Mouse (Mus musculus) c-Kit-positive CD71-positive TER-119-positive erythroid progenitor cells, embryonic 14.5 days (primary cell): ENCODE data around the gene Ptgfrn.

Experiments
- DNase-seq: peaks from one replicate; pipeline ENCODE4 v3.0.0-alpha.2; 2013; ENCODE audit warnings: low spot score

Gene Ptgfrn

GRCm38 (mm10) chr3:101116431-101117385 lies 6.6 kb upstream of the Ptgfrn start:
- DNase-seq, result no peak

GRCm38 (mm10) chr3:101112518-101112894 lies 2.4 kb upstream of the Ptgfrn start:
- no peak for DNase-seq

DNA sequence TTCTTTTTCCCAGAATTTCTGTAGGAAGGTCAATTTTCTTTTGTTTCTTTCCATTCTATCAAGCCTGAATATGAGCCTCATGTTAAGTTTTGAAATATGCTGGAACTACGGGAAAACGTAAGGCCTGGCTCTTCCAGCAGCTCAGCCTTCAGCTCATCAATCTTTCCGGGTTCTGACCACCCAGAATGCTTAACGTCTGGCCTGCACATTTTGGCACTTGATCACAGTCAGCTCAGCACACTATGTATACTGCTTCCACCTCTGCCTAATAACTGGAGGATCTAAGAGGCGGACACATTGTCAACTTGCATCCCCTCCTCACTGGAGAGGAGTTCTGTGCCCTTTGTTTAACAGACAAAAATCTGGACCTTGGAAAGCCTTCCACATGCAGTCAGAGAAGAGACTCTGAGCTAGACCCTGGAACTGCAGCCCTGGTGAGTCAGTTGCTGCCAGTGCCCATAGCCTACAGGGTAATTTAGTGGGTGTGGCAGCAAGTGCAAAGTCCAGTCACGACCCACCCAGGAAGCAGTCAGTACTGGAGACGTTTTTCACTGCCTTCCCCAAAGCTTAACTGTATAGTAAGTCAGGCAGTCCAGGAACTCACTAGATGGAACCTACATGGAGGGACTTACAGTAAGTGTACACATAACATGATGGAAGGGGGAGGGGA lies 1.9 kb upstream of the Ptgfrn start:
- DNase-seq, result no peak

DNA sequence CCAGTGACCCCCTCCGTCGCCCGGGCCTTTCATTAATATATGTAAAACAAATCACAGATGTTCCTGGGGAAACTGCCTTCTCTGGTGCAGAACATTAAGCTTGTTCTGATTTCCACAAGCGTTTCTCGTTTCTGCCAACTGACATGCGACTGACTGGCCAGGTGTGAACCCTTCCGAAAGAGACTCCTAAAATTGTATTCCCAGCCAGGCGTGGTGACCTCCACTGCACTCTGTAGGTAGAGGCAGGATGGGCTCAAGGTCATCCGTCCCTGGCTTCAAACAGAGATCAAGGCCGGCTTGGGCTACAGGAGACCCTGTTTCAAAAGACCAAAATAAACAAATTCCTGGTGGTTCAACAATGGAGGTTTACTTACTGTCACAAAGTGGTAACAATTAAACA lies 1.2 kb upstream of the Ptgfrn start:
- no peak for DNase-seq

DNA sequence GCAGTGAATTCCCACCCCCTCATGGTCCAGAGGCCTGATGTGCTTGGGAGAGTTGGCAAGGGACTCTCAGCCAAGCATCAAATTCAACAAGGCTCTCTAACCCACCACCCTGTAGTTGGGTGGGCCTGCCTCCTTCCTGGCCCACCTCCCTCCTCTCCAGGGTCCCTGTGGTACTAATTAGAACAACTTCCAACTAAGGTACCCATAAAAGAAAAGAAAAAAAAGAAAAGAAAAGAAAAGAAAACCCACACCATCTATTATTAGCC lies 693 bp upstream of the Ptgfrn start:
- no peak for DNase-seq

- DNase-seq, result no peak
Measured at GRCm38 (mm10) chr3:101109558-101110021, 488 bp downstream of the Ptgfrn start.

DNA sequence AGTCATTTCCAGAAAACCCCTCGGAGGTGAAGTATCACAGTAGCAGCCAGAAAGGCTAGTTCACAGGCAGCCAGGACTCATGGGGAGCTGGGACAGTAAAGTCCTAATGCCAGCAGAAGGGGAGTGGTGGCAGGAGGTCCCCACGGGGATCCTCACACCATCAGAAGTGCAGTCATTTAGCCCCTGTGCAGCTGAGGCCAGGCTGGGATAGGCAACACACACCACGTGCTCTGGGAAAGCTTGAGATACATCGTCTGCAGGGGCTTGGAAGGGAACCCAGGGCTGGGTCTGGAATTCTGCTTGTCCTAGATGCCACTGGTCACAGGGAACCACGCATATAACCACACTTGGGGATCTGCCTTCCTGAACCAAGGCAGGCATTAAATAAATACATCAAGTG lies 1.2 kb downstream of the Ptgfrn start:
- DNase-seq, result no peak

DNA sequence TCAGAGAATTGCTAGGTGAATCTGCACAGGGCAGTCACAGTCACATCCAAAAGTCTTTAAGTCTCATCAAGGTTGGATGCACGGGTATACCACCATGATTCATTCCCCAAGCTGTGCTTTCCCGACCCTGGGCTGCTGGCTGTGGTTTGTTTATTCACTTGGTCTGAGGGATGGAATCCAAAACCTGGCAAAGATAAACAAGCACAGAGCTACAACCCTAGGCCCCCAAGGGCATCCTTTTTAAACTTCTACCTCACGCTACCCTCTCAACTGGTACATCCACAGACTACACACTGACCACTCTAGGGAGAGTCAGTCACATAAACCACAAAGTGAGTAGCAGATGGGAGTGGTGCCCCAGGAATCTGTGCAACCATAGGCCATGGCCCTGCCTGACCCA lies 1.8 kb downstream of the Ptgfrn start:
- DNase-seq, result no peak

DNA sequence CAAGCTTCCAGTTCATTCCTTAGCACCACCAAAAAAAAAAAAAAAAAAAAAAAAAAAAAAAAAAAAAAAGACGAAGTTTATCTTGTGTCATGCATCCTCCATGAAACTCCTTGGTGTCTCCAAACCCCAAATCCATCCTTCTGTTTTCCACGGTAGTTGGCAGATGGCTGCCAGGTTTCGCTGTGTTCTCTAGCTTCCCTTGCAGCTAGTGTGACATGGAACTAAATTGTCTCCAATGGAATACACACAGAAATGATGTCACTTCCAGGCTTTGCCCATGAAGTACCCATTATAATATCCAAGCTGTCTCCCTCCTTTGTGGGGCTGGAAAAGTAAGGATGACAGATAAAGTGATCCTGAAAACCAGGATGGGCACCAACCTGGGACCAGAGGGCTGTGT lies 3.8 kb downstream of the Ptgfrn start:
- DNase-seq, result no peak

GRCm38 (mm10) chr3:101105486-101105885 lies 4.6 kb downstream of the Ptgfrn start:
- DNase-seq, result no peak

DNA sequence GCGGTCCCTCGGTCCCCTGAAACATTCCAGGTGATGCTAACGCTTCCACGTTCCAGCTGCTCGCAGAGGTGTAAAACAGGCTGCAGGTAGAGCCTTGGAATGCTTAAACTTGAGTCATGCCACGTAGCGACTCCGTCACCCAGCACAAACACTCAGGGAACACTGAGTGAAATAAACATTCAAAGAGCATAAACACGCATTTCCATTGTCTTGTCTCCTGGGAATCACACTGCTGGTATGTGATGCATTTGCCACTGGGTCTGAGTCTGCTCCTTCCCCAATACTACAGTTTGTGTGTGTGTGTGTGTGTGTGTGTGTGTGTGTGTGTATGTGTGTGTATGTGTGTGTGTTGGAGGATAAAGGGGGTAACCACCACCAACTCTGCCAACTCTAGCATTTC lies 5.2 kb downstream of the Ptgfrn start:
- no peak for DNase-seq

GRCm38 (mm10) chr3:101103770-101104169 lies 6.3 kb downstream of the Ptgfrn start:
- no peak for DNase-seq

DNA sequence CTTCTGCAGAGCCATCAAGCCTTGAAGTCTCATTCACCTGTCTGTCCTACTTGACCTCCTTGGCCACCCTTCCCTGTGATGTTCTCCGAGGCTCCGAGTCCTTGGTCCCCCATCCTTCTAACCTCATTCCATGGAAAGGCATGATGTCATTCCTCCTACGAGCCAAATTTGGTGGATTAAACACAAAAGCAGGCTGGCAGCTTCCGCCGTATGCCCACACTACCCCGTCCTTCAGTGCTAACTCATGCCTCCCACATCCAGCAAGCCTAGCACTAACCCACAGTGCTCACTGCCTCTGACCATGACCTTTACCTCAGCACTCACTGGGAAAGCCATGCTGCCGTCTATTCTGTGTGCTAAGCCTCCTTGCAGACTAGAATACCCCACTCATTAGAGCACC lies 8.0 kb downstream of the Ptgfrn start:
- DNase-seq, result no peak

- DNase-seq, result no peak
Measured at GRCm38 (mm10) chr3:101101184-101101583, 8.9 kb downstream of the Ptgfrn start.

DNA sequence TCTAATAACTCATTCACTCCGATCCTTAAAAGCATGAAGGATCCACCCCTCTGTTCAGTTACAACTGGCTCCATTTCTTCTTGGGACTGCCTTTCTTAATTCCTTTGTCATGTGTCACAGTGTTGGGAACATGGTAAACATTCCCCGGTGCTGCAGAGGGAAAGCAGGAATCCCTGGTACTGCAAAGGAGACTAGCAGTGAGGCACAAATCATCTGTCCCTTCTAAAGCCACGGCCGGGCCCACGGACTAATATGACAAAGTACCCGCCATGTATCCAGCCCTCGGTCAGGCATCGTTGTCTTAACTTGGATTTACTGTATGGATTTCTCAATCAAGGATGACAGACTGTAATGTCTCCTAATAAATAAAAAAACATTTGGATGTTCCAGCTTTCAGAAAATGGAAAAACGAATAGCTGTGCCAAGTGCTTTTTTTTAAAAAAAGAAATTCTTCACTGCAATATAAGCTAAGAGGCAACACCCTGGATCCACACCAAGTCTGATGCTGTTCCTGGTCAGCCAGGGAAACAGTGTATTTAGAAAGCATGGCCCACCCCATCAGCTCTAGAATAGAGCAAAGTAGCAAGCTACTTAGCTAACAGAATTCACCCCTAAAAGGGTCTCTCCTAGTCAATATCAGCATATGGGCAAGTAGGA lies 10.2 kb downstream of the Ptgfrn start:
- DNase-seq, result no peak

GRCm38 (mm10) chr3:101098073-101098472 lies 12.0 kb downstream of the Ptgfrn start:
- DNase-seq, result no peak

DNA sequence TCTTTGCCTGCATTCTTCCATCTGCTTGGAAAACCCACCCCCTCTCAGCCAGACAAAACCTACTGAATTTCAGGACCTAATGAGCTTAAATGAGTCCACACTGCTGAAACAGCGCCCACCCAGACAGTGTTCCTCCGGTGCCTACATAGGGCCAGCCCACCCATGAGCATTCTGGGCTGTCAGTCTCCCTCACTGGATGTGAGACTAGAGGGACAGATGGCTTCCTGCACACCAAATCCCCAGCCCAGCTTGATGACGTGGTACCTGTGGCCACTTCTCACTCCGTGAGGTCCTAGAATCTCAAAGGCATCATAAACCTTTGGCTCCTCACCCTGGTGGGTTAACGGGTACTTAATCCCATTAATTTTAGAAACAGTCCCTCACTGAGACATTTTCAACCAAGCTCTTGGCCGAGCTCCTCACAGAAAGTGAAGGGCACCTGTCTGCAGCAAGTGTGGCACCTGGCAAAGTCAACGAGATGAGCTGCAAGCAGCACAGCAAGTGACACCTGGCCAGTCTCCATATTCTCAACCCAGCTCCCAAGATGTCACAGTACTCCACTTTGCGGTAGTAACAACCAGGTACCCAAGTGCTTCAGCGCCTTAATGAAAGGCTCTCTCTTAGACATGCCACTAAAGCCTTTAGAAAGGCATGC lies 12.8 kb downstream of the Ptgfrn start:
- DNase-seq, result no peak

GRCm38 (mm10) chr3:101095761-101096449 lies 14.2 kb downstream of the Ptgfrn start:
- no peak for DNase-seq

- DNase-seq, result no peak
Measured at GRCm38 (mm10) chr3:101092202-101092601, 17.9 kb downstream of the Ptgfrn start.

DNA sequence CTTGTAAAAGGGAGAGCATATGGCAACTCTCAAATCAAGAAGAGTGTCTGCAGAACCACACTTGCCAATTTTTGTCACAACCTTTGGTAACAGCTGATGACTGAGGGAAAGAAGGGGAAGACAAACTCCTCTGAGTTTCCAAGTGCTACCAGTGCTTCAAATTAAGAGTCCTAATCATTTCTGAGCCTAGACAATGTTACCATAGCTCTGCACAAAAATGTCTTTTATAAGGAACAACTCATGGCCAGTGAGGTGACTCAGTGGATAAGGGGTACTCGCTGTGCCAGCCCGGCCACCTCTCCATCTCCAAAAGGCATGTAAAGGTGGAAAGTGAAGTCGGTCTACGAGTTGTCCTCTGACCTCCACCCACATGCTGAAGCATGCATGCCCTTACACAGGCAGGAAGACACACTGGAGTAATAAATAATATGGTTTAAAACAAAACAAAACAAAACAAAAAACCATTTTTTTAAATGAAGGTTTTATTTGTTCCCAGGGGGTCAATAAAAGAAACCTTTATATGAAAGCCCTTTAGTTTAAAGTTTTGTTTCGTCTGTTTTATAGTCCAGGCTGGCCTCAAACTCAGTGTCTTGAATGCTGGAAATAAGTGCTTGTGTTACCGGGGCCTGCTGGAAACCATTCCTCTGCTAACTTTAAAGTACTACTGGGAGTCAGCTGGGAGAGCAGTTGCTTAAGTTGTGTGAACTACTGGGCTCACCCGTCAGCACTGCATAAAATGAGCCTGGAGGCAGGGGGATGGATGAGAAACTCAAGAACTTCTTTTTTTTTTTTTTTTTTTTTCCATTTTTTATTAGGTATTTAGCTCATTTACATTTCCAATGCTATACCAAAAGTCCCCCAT lies 23.3 kb downstream of the Ptgfrn start:
- DNase-seq, result no peak

- no peak for DNase-seq
Measured at GRCm38 (mm10) chr3:101080925-101081324, 29.2 kb downstream of the Ptgfrn start.
